Mouse (Mus musculus): ENCODE data around the gene Neo1. TPM values are rescaled to one million over a fixed set of nuclear protein-coding genes. Genes with fewer than 3 reads are reported as not detected.

Neo1 gene
- polyA plus RNA-seq, 1 experiment, result 35.1 TPM

DNA sequence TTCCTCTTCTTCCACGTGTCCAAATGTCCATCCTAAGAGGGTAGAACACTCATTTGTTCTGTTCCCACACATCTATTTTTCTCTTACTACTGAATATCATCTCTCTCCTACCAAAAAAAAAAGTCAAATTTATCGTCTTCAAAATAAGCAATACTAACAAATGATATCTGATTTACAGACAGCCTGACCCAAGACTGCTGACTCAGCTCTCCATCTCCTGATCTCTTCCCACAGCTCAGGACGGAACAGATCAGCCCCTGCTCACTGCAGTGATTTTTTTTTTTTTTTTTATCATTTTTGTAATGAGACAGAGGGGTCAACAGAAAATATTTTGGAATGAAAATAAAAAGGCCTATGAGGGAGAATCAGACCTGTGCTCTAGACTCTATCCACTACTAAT, 2.7 kb downstream of the Neo1 start:
- H3K79me2 ChIP-seq (ENCODE audit: control insufficient read depth, insufficient read depth), result peaks cover 84% of the 10 kb centered on the region
- H3K4me3 ChIP-seq (ENCODE audit: insufficient read depth, poor library complexity, severe bottlenecking), result no peak overlapping the region
- no peak overlapping the region for H3ac ChIP-seq (ENCODE audit: control insufficient read depth, insufficient read length, low read depth)
- H3K27me3 ChIP-seq (ENCODE audit: control insufficient read depth, insufficient read depth, insufficient read length), result no peaks in the 10 kb centered on the region
- TF ChIP-seq MYOD1 (IDR thresholded peaks at IDR 0.05; ENCODE audit: control insufficient read depth, insufficient read length, low read depth) (no peak), CTCF (IDR thresholded peaks at IDR 0.05; ENCODE audit: control insufficient read depth, insufficient read depth, insufficient read length) (no peak), MAX (IDR thresholded peaks at IDR 0.05) (no peak), FOSL1 (IDR thresholded peaks at IDR 0.05; ENCODE audit: insufficient read depth, low read length, poor library complexity, severe bottlenecking) (no peak), USF1 (IDR thresholded peaks at IDR 0.05; ENCODE audit: low read depth) (no peak), CEBPB (IDR thresholded peaks at IDR 0.05; ENCODE audit: low read depth) (no peak), MYOG (IDR thresholded peaks at IDR 0.05; ENCODE audit: control insufficient read depth, extremely low read depth, insufficient read length) (no peak)
- no peaks in the 10 kb centered on the region for H3K36me3 ChIP-seq (ENCODE audit: control insufficient read depth, insufficient read depth)
- peaks cover 53% of the 10 kb centered on the region for H3K79me3 ChIP-seq (ENCODE audit: low read depth)

DNA sequence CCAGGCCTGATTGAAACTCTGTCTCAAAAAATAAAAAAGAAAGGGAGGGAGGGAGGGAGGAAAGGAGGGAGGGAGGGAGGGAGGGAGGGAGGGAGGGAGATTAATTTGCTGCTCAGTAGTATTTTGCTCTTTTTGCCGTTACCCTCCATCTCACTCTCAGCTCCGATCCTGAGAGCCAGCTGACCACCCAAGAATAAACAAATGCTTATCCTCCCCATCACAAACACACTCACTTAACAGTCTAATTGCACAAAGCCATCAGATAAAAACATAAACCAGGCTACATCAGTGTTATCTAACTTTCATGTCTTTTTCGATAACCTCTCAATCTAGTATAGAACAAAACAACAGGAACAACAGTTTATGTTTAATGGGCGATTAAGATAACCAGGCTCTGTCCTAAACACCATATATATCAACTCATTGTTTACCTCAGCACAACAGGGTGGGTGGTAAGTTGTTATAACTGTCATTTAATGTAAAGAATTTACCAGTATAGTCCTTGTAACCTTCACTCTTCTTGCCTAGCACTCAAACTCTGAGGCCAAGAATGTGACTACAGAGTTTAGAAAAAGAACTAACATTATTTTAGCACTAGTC, 11.9 kb downstream of the Neo1 start:
- Histone ChIP-seq H3K27me3 (ENCODE audit: control insufficient read depth, insufficient read depth, insufficient read length) (no peaks in the 10 kb centered on the region), H3ac (ENCODE audit: control insufficient read depth, insufficient read length, low read depth) (no peak overlapping the region), H3K36me3 (ENCODE audit: control insufficient read depth, insufficient read depth) (no peaks in the 10 kb centered on the region), H3K4me3 (ENCODE audit: insufficient read depth, poor library complexity, severe bottlenecking) (no peak overlapping the region), H3K79me3 (ENCODE audit: low read depth) (peaks cover 34% of the 10 kb centered on the region), H3K79me2 (ENCODE audit: control insufficient read depth, insufficient read depth) (peaks cover 67% of the 10 kb centered on the region)
- TF ChIP-seq CEBPB (IDR thresholded peaks at IDR 0.05; ENCODE audit: low read depth) (no peak), USF1 (IDR thresholded peaks at IDR 0.05; ENCODE audit: low read depth) (no peak), MYOG (IDR thresholded peaks at IDR 0.05; ENCODE audit: control insufficient read depth, extremely low read depth, insufficient read length) (no peak), CTCF (IDR thresholded peaks at IDR 0.05; ENCODE audit: control insufficient read depth, insufficient read depth, insufficient read length) (no peak), MAX (IDR thresholded peaks at IDR 0.05) (no peak), FOSL1 (IDR thresholded peaks at IDR 0.05; ENCODE audit: insufficient read depth, low read length, poor library complexity, severe bottlenecking) (no peak), MYOD1 (IDR thresholded peaks at IDR 0.05; ENCODE audit: control insufficient read depth, insufficient read length, low read depth) (no peak)

DNA sequence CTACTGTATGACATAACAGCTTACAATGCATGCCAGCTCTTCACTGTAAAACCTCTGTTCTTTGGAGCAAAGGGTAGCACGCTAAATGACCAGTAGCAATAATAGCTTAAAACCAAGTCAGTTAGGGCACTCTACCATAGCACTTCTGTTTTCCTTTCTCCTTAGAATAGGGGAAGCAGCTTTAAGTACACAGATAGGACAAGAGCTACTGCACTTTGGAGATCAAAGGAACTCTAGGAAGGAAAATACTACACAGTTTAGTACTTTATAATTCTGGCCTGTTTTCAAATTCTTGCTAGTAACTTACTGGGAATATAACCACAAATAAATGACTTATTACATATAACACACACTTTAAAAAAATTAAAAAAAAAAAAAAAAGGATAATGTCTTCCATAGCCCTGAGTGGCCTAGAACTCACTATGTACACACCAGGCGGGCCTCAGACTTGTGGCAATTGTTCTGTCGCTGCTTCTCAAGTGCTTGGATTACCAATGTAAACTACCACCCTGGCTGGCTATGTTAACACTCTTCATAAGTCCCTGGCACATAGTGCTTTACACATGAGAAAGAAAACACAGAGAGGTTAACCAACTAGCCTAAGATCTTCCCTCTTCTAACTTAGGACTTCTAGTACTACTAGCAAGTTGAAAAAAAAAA, 20.1 kb downstream of the Neo1 start:
- H3K4me3 ChIP-seq (ENCODE audit: insufficient read depth, poor library complexity, severe bottlenecking), result no peak overlapping the region
- H3K79me2 ChIP-seq (ENCODE audit: control insufficient read depth, insufficient read depth), result peaks cover 63% of the 10 kb centered on the region
- H3K79me3 ChIP-seq (ENCODE audit: low read depth), result peaks cover 17% of the 10 kb centered on the region
- no peaks in the 10 kb centered on the region for H3K36me3 ChIP-seq (ENCODE audit: control insufficient read depth, insufficient read depth)
- H3ac ChIP-seq (ENCODE audit: control insufficient read depth, insufficient read length, low read depth), result no peak overlapping the region
- H3K27me3 ChIP-seq (ENCODE audit: control insufficient read depth, insufficient read depth, insufficient read length), result no peaks in the 10 kb centered on the region
- TF ChIP-seq MYOG (IDR thresholded peaks at IDR 0.05; ENCODE audit: control insufficient read depth, extremely low read depth, insufficient read length) (no peak), USF1 (IDR thresholded peaks at IDR 0.05; ENCODE audit: low read depth) (no peak), CTCF (IDR thresholded peaks at IDR 0.05; ENCODE audit: control insufficient read depth, insufficient read depth, insufficient read length) (no peak), MYOD1 (IDR thresholded peaks at IDR 0.05; ENCODE audit: control insufficient read depth, insufficient read length, low read depth) (no peak), FOSL1 (IDR thresholded peaks at IDR 0.05; ENCODE audit: insufficient read depth, low read length, poor library complexity, severe bottlenecking) (no peak), MAX (IDR thresholded peaks at IDR 0.05) (no peak), CEBPB (IDR thresholded peaks at IDR 0.05; ENCODE audit: low read depth) (no peak)

DNA sequence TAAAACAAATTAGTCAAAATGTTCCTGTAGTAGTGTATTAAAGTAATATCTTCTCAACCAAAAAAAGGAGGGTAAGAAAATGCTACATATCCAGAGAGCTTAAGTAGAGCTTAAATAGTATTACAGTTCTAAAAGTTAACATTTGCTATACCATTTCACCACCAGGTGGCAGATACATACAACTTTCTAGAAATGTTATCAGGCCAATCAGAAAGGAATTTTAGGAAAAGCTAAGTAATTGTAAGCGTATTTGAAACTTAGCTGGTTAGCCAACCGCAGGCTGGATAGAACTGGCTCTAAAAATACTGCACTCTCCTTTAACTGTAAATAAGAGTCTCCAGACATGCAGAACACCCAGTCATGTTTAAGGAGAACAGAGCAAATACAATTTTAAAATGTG, 22.9 kb downstream of the Neo1 start:
- Histone ChIP-seq H3ac (ENCODE audit: control insufficient read depth, insufficient read length, low read depth) (no peak overlapping the region), H3K36me3 (ENCODE audit: control insufficient read depth, insufficient read depth) (no peaks in the 10 kb centered on the region)
- TF ChIP-seq CTCF (IDR thresholded peaks at IDR 0.05; ENCODE audit: control insufficient read depth, insufficient read depth, insufficient read length), result no peak
- no peak for TF ChIP-seq MYOG (IDR thresholded peaks at IDR 0.05; ENCODE audit: control insufficient read depth, extremely low read depth, insufficient read length)
- TF ChIP-seq MYOD1 (IDR thresholded peaks at IDR 0.05; ENCODE audit: control insufficient read depth, insufficient read length, low read depth), result no peak

DNA sequence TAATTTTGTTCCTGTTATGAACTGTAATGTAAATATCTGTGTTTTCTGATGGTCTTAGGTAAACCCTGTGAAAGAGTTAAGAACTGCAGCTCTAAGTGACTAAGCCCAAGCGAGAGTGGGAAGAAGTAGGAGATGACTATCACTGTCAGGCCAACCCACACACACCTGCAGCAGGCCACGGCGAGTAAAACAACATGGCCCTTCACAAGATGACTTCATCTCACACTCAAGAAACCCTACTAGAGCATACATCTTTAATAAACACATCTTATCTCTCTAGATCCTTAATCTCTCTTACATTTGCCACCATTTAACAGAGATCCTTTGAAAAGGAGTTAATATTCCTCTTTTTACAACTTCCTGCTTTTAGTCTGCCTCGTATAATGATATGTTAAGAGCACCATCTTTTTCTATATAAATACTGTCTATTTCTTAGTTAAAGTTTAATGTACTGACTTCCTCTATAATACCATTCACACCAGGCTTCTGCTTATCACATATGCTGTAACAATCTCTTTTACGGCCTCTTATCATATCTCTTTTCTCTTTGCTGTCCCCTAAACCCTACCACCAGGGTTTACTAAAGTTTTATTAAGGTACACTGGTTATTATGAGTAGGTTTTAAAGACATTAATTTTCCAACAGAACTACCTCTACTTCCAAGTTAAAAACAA, 46.8 kb downstream of the Neo1 start:
- H3K27me3 ChIP-seq (ENCODE audit: control insufficient read depth, insufficient read depth, insufficient read length), result no peaks in the 10 kb centered on the region
- peaks cover 14% of the 10 kb centered on the region for H3K79me2 ChIP-seq (ENCODE audit: control insufficient read depth, insufficient read depth)
- H3ac ChIP-seq (ENCODE audit: control insufficient read depth, insufficient read length, low read depth), result no peak overlapping the region
- H3K36me3 ChIP-seq (ENCODE audit: control insufficient read depth, insufficient read depth), result peaks cover 13% of the 10 kb centered on the region
- H3K79me3 ChIP-seq (ENCODE audit: low read depth), result peaks cover 7% of the 10 kb centered on the region
- TF ChIP-seq CEBPB (IDR thresholded peaks at IDR 0.05; ENCODE audit: low read depth) (no peak), FOSL1 (IDR thresholded peaks at IDR 0.05; ENCODE audit: insufficient read depth, low read length, poor library complexity, severe bottlenecking) (no peak), MAX (IDR thresholded peaks at IDR 0.05) (no peak), MYOG (IDR thresholded peaks at IDR 0.05; ENCODE audit: control insufficient read depth, extremely low read depth, insufficient read length) (no peak), USF1 (IDR thresholded peaks at IDR 0.05; ENCODE audit: low read depth) (no peak), CTCF (IDR thresholded peaks at IDR 0.05; ENCODE audit: control insufficient read depth, insufficient read depth, insufficient read length) (no peak), MYOD1 (IDR thresholded peaks at IDR 0.05; ENCODE audit: control insufficient read depth, insufficient read length, low read depth) (no peak)
- no peak overlapping the region for H3K4me3 ChIP-seq (ENCODE audit: insufficient read depth, poor library complexity, severe bottlenecking)

More for the DNA sequence above, 22.9 kb downstream of the Neo1 start:
- peaks cover 16% of the 10 kb centered on the region for H3K79me3 ChIP-seq (ENCODE audit: low read depth)
- H3K79me2 ChIP-seq (ENCODE audit: control insufficient read depth, insufficient read depth), result peaks cover 71% of the 10 kb centered on the region
- H3K4me3 ChIP-seq (ENCODE audit: insufficient read depth, poor library complexity, severe bottlenecking), result no peak overlapping the region
- no peaks in the 10 kb centered on the region for H3K27me3 ChIP-seq (ENCODE audit: control insufficient read depth, insufficient read depth, insufficient read length)

Measured in C2C12 (cell line).